Mouse (Mus musculus): ENCODE results near the gene Cpsf3. TPM values are rescaled to one million over a fixed set of nuclear protein-coding genes. Genes with fewer than 3 reads are reported as not detected.

The Cpsf3 gene
- total and polyA plus RNA-seq, 3 experiments = 39.8 to 58.2 TPM; not detected in 1

GRCm38 (mm10) chr12:21325266-21325665 is 40.1 kb downstream of the Cpsf3 start:
- no peaks in the 10 kb centered on the region for H3K4me1 ChIP-seq (ENCODE audit: control insufficient read depth in 1 of 2, insufficient read depth in 2 of 2, low read length in 2 of 2)
- no peaks in the 10 kb centered on the region for H3K79me2 ChIP-seq (ENCODE audit: control insufficient read depth, insufficient read depth, low read length, poor library complexity)
- TF ChIP-seq HCFC1 (IDR thresholded peaks at IDR 0.05; ENCODE audit: low read depth, low read length) = no peak
- TF ChIP-seq BHLHE40 (IDR thresholded peaks at IDR 0.05; ENCODE audit: borderline replicate concordance, low read depth, low read length) = no peak
- TF ChIP-seq USF1 (IDR thresholded peaks at IDR 0.05; ENCODE audit: low read depth, low read length) = no peak
- no peak for TF ChIP-seq ELF1 (IDR thresholded peaks at IDR 0.05; ENCODE audit: low read depth, low read length)
- TF ChIP-seq GABPA (IDR thresholded peaks at IDR 0.05; ENCODE audit: low read depth, low read length) = no peak
- no peak for TF ChIP-seq POLR2A (IDR thresholded peaks at IDR 0.05; ENCODE audit: control insufficient read depth in 1 of 2, insufficient read depth in 1 of 2, low read depth in 1 of 2, low read length in 2 of 2, poor library complexity in 1 of 2)
- no peak for TF ChIP-seq GATA1 (IDR thresholded peaks at IDR 0.05; ENCODE audit: low read depth, low read length)
- TF ChIP-seq CTCF (IDR thresholded peaks at IDR 0.05 in 2 of 3, conservative IDR thresholded peaks at IDR 0.05 in 1 of 3; ENCODE audit: control insufficient read depth in 1 of 3, insufficient read depth in 1 of 3, low read depth in 2 of 3, low read length in 3 of 3, poor library complexity in 1 of 3, severe bottlenecking in 1 of 3) = no peak
- TF ChIP-seq MAFK (IDR thresholded peaks at IDR 0.05; ENCODE audit: borderline replicate concordance, low read depth, low read length) = no peak
- no peak for TF ChIP-seq SIN3A (IDR thresholded peaks at IDR 0.05; ENCODE audit: low read length)
- no peak for TF ChIP-seq CHD1 (IDR thresholded peaks at IDR 0.05; ENCODE audit: low read depth, low read length)
- no peak for TF ChIP-seq MYB (IDR thresholded peaks at IDR 0.05; ENCODE audit: low read depth, low read length)
- no peak overlapping the region for H3K9ac ChIP-seq (ENCODE audit: control insufficient read depth, low read depth, low read length, poor library complexity, severe bottlenecking)
- no peaks in the 10 kb centered on the region for H3K27me3 ChIP-seq (ENCODE audit: control insufficient read depth in 1 of 2, insufficient read depth in 2 of 2, low read length in 2 of 2)
- H3K36me3 ChIP-seq (ENCODE audit: control insufficient read depth in 1 of 2, insufficient read depth in 2 of 2, low read length in 2 of 2) = no peaks in the 10 kb centered on the region; a peak in 1 of 4 replicates
- H3K4me3 ChIP-seq (ENCODE audit: control insufficient read depth in 1 of 2, insufficient read depth in 1 of 2, low read depth in 2 of 2, low read length in 2 of 2) = no peak overlapping the region
- H3K9me3 ChIP-seq (replicated peaks; ENCODE audit: insufficient read depth, low read length) = no peaks in the 10 kb centered on the region
- no peak for DNase-seq (ENCODE audit: low read depth, low spot score)
- H3K27ac ChIP-seq (ENCODE audit: control insufficient read depth, low read depth, low read length) = no peak overlapping the region

- H3K9me3 ChIP-seq (replicated peaks; ENCODE audit: insufficient read depth, low read length) = no peaks in the 10 kb centered on the region
- H3K4me3 ChIP-seq (ENCODE audit: control insufficient read depth in 1 of 2, insufficient read depth in 1 of 2, low read depth in 2 of 2, low read length in 2 of 2) = no peak overlapping the region
- no peaks in the 10 kb centered on the region; a peak in 1 of 4 replicates for H3K36me3 ChIP-seq (ENCODE audit: control insufficient read depth in 1 of 2, insufficient read depth in 2 of 2, low read length in 2 of 2)
- H3K4me1 ChIP-seq (ENCODE audit: control insufficient read depth in 1 of 2, insufficient read depth in 2 of 2, low read length in 2 of 2) = no peaks in the 10 kb centered on the region
- DNase-seq (ENCODE audit: low read depth, low spot score) = no peak
- TF ChIP-seq MYB (IDR thresholded peaks at IDR 0.05; ENCODE audit: low read depth, low read length) = no peak
- no peak for TF ChIP-seq TAL1 (IDR thresholded peaks at IDR 0.05; ENCODE audit: low read length)
- TF ChIP-seq MXI1 (IDR thresholded peaks at IDR 0.05; ENCODE audit: low read depth, low read length) = no peak
- TF ChIP-seq POLR2AphosphoS5 (IDR thresholded peaks at IDR 0.05; ENCODE audit: borderline replicate concordance, low read depth, low read length) = no peak
- TF ChIP-seq UBTF (IDR thresholded peaks at IDR 0.05; ENCODE audit: borderline replicate concordance, insufficient read depth, low read depth, low read length) = no peak
- TF ChIP-seq MAFK (IDR thresholded peaks at IDR 0.05; ENCODE audit: borderline replicate concordance, low read depth, low read length) = no peak
- no peak for TF ChIP-seq KAT2A (conservative IDR thresholded peaks at IDR 0.05; ENCODE audit: low read depth, low read length)
- no peak for TF ChIP-seq USF1 (IDR thresholded peaks at IDR 0.05; ENCODE audit: low read depth, low read length)
- TF ChIP-seq ZC3H11A (IDR thresholded peaks at IDR 0.05; ENCODE audit: low read depth, low read length) = no peak
- TF ChIP-seq EP300 (IDR thresholded peaks at IDR 0.05; ENCODE audit: low read depth in 1 of 2, low read length in 2 of 2) = no peak
- H3K79me2 ChIP-seq (ENCODE audit: control insufficient read depth, insufficient read depth, low read length, poor library complexity) = no peaks in the 10 kb centered on the region
- H3K9ac ChIP-seq (ENCODE audit: control insufficient read depth, low read depth, low read length, poor library complexity, severe bottlenecking) = no peak overlapping the region
- H3K27ac ChIP-seq (ENCODE audit: control insufficient read depth, low read depth, low read length) = no peak overlapping the region
- H3K27me3 ChIP-seq (ENCODE audit: control insufficient read depth in 1 of 2, insufficient read depth in 2 of 2, low read length in 2 of 2) = no peaks in the 10 kb centered on the region
Measured at GRCm38 (mm10) chr12:21326325-21326724, 41.1 kb downstream of the Cpsf3 start.

All from MEL (cell line).